Mouse (Mus musculus) neural tube, embryonic 10.5 days (tissue): Measurements from ENCODE around the gene Gsdma.
A peak's percentile ranks its signal among the peaks of the same experiment; 100 is the strongest.
"Not testable (repeated sequence)": the region's sequence is repeated elsewhere in the genome, so short reads cannot be mapped to it uniquely, and the experiment has no call there.

ENCODE experiments used
- DNase-seq: peaks from one replicate; pipeline ENCODE4 v3.0.0-alpha.2; 2017; ENCODE audit warnings: low spot score; ENCODE audit errors: extremely low spot score

The Gsdma gene

DNA sequence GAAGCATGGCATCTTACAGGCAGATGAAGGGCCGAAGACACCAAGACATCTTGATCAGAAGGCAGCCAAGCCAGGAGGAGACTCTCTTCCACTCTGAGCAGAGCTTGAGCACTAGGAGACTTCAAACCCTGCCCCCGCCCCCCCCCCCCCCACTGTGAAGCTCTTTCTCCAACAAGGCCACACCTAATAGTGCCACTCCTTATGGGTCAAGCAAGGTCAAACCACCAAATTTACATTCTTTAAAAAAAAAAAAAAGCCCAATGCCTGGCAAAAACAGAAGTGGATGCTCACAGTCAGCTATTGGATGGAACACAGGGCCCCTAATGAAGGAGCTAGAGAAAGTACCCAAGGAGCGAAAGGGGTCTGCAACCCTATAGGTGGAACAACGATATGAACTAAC lies 16.4 kb downstream of the Gsdma start:
- DNase-seq: not testable (repeated sequence)

- no peak for DNase-seq
Observed at GRCm38 (mm10) chr11:98681186-98681585, 17.0 kb downstream of the Gsdma start.

DNA sequence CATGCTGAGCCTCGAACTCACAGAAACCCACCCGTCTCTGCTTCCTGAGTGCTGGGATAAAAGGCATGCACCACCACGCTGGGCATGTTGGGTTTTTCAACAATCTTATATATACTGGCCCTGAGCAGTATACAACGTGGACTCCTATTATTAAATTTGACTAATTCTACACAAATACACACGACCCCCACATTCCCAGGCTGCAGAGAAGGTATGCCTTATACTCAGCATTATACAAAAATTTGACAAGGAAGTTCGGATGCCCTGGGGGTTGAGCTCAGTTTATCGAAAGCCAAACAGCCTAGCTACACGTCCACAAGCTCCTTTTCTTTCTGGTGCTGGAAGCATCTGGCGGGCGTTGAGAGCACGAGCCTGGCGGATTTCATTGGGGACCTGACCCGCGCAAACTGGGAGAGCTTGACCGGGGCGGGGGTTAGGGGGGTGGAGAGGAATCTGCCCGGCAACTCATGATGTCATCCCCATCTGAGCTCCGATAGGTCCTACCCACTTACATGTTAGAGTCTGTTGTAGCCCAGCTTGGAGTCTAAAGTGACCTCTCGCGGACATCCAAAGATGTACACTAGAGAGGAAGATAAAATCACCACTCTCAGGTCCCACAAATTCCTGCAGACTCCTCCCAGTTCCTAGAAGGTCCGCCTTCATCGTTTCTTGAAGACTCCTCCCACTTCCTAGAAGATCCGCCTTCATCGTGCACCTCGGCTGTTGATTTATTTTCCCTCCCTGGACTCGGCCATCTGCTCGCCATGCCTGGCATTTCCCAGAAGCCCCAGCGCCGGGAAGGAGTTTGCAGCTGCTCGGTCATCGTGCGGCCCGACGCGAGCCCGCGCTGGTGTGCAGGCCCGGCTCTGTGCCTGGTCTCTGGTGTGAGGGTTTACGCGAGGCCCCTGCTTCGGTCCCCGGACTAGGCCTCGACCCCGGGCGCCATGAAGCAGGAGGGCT lies 17.9 kb downstream of the Gsdma start, which contains the start of gene Psmd3:
Gene Psmd3, plus strand, starts transcription at position 769 of the 960 bp plus-strand sequence.
- peak; percentile 99 for DNase-seq

DNA sequence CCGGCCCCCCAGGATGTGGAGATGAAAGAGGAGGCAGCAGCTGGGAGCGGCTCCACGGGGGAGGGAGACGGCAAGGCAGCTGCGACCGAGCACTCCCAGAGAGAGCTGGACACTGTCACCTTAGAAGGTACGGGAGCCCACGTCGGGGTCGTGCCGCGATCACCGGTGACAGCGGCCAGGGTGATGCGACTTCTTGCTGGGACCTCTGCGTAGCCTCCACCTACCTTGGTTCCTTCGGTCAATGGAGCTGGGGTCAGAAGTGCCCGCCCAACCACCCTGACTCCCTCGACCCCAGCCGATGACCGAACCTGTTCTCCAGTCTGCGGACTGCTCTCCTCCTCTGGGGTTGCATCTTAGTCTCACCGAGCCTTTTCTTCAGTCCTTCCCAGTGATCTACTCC lies 18.7 kb downstream of the Gsdma start:
- DNase-seq: peak; percentile 20

DNA sequence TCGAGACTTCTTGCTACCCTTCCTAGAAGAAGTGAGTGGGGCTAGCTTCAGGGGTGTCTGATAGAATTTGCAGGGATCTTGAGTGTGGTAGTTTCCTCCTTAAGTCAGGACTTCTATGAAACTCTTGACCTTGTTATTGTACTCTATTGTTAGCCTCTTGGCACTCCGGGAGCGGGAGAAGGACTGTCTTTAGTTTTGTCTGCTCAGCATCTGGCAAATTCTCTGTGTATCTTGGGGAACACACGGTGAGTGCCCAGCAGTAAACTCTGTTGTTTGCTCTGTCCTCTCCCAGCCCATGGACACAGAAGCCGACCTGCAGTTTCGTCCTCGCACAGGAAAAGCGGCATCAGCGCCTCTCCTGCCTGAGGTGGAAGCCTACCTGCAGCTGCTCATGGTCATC lies 21.5 kb downstream of the Gsdma start:
- DNase-seq: no peak

DNA sequence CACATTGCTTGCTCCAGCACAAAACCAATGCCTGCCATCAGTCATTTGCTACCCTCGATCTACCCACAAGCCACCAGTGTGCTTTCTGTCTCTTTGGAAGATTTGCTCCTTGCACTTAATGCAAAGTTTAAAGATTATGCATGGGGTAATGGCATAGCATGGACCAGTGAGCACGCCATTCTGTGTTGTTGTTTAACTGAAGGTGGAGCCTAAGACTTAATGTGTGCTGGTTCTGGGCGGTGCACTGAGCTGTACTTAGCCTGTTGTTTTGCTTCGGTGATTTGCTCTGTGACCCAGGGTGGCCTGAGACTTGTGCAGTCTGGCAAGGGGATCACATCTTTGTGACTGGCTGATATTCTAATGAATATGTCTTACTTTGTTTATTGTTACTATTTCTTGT lies 22.8 kb downstream of the Gsdma start:
- no peak for DNase-seq

DNA sequence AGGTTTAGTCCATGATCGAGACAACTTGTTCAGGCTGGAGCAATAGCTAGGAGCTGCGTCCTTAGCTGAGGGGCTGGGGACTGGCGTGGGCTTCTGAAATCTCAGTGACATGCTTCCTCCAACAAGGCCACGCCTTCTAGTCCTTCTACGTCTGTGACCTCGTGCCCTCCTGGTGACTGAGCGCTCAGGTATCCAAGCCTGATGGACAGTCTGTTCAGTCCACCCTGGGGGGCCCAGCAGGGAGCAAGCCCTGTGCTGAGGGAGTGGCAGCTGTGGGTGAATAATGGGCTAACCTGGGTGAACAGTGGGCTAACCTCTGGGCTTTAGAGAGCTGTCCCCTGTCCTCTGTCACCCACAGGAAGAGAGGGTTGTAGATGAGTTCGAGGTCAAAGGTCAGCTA lies 23.9 kb downstream of the Gsdma start:
- DNase-seq: no peak

- no peak for DNase-seq
Observed at GRCm38 (mm10) chr11:98693201-98693600, 29.1 kb downstream of the Gsdma start.

GRCm38 (mm10) chr11:98693746-98694145 lies 29.6 kb downstream of the Gsdma start:
- no peak for DNase-seq

DNA sequence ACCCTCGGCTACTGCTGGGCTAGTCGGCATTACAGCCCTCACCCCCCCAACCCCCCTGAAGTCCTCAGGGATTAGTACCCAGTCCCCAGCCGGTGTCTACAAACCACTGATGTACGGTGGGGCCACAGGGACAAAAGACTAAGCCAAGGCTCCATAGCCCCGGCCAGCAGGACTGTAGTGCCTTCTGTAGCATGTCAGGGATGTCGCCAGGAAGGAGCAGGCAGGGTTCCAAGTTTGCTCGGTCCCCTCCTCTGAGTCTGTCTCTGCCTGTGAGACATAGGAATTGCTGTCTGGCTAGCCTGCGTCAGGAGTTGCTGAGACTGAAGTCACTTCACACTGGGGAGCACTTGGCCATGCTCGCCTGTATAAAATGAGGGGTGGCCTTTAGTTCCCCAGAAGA lies 30.1 kb downstream of the Gsdma start:
- no peak for DNase-seq

DNA sequence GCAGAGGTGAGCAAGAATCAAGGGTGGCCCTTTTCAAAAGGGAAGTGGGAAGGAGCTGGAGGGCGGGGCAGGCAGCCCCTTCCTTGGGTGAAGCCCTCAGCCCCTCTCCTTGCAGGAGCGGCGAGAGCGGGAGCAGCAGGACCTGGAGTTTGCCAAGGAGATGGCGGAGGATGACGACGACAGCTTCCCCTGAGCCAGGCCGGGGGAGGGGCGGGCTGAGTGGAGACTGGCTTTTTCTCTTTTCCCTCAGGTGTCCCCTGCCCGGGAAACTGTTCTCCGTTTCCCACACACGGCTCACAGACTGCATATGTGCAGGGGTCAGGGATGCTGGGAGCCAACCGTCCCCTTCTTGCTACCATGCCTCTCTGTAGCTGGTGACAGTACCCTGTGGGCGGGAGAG lies 31.3 kb downstream of the Gsdma start:
- no peak for DNase-seq

GRCm38 (mm10) chr11:98696454-98697216 lies 32.5 kb downstream of the Gsdma start:
- no peak for DNase-seq

GRCm38 (mm10) chr11:98697225-98697624 lies 33.1 kb downstream of the Gsdma start:
- no peak for DNase-seq

- DNase-seq: no peak
Observed at GRCm38 (mm10) chr11:98698849-98699640, 34.9 kb downstream of the Gsdma start.

DNA sequence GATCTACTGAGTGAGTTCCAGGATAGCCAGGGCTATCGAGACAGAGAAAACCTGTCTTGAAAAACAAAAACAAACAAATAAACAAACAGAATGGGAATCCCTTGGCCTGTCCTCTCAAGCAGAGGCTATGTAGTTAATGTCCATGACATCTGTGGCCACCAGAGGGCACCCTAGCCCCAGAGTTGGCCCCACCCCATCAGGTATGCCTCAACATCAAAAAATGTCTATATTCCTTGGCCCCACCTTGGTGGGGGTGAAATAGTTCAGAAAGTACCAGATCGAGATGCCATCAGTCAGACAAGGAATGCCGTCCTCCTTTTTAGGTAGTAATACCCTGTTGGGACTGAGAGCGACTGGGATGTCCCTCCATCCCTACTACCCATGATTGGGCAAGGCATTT lies 35.8 kb downstream of the Gsdma start:
- DNase-seq: peak; percentile 62

- DNase-seq: no peak
Observed at GRCm38 (mm10) chr11:98701213-98701670, 37.1 kb downstream of the Gsdma start, which contains the start of gene Csf3. Gene Csf3 (plus strand): TSS chr11:98701263.

GRCm38 (mm10) chr11:98702323-98702722 lies 38.2 kb downstream of the Gsdma start:
- no peak for DNase-seq

DNA sequence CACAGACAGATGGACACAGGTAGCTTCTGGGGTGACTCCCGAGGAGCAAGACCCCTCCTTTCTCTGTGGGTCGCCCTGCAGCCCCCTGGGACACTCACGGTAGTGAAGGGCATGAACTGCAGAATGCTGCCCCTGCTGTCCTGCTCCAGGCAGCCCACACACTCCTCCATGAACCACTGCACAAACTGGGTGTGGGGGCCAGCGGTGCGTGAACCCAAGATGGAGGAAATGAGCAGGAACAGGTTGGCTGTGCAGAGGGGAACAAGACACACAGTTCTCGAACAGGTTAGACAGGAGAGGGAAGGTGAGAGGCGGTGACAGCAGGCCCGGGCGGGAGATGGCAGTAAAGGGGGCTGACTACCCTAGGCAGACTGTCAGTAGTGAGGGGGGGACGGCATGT lies 40.9 kb downstream of the Gsdma start:
- DNase-seq: no peak

GRCm38 (mm10) chr11:98707401-98708281 lies 43.5 kb downstream of the Gsdma start:
- no peak for DNase-seq

- DNase-seq: no peak
Observed at GRCm38 (mm10) chr11:98708282-98708956, 44.3 kb downstream of the Gsdma start.
